Mouse (Mus musculus): ENCODE data around the gene Ppp1r21.

Gene Ppp1r21

DNA sequence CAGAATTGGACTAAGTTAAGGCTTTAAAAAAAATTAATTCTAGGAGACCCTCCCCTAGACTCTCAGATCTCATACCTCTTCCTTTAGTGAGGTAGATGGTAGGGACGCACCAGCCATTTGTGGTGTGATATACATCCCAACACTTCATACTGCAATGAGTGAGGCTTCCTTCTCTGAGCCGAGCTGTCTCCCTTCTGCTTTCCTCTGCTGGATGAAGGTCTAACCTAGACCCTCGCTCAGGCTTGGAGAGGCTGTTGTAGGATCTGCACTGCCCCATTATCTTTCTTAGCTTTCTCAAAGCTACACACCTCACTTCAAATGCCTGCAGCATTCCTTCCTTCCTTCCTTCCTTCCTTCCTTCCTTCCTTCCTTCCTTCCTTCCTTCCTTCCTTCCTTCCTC, 83.8 kb downstream of the Ppp1r21 start:
- no peak for DNase-seq (ENCODE audit: low read depth, low spot score)

DNA sequence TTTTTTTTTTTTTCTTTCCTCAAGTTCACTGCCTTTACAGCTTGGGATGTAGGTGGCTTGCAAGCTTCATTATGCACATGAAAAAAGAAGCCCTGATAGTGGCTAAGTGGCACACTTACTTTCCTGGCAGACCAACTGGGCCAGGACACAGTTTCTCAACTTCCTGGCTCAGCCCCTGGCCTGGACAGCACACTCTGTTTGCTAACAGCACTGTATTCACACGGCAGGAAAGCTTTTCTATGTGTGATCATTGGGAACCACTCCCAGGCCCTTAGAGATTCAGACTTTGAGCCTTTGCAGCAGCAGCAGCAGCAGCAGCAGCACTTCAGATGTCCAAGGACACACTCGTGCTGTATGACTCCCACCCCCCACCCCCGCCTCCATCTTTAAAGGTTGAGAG, 84.3 kb downstream of the Ppp1r21 start:
- no peak for DNase-seq (ENCODE audit: low read depth, low spot score)

DNA sequence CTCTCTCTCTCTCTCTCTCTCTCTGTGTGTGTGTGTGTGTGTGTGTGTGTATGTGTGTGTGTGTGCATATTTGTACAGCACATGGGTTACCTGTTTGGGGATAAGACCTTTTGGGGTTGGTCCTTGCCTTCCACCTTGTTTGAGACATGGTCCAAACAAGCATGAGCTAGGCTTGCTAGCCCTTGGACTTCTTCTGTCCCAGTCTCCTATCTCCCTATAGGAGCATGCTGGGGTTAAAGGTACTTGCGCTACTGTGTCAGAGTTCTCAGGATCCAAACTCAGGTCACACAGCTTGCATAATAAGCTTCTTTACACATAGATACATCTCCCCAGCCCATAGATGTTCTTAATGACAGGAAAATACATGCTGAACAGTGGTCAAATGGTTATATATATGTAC, 84.8 kb downstream of the Ppp1r21 start:
- DNase-seq (ENCODE audit: low read depth, low spot score): no peak

DNA sequence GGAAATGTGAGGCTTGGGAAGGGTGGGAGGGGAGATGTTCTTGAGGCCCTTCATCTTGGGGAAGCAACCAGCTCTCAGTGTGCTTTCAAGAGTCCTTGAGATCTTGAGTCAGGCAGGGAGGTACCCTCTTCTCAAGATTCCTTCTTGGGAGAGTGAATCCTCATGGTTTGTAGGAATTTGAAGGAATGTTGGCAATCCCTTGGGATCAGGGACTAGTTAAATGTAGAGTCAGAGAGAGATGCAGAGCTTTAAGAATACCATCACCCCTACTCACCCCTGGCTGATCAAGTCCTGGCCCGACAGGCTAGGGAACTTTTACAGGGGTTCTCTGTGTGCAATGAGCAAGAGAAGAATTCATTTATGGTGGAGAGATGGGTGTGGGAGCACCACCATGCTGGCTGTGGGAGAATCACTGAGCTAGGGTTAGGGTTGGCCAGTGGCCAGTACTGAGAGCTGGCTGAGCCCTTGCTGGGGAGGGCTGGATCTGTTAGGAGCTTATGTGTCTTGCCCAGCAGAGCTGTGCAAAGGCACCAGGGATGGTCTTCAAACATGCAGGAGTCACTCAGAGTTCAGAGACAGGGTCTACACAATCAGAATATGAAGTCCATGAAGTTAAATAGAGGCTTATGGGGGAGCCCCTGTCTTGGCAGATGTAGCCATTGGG, 85.7 kb downstream of the Ppp1r21 start:
- no peak for DNase-seq (ENCODE audit: low read depth, low spot score)

DNA sequence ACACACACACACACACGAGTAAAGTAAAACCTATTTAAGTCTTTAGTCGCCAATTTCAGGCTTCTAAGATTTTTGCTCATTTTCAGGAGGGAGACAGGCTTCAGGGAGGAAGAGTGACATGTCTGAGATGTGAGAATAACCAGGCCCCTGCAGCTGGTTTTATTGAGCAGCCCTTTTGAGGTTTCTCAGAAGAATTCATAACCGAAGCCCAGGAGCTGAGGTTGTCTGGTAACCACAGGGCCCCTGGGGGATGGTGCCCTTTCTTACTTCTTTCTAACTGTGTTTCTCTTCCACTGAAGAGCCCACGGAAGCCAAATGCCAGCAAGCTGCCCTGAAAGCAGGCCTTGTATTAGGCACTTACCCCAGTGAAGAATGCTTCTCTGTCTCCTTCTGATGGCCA, 91.0 kb downstream of the Ppp1r21 start:
- DNase-seq (ENCODE audit: low read depth, low spot score): no peak

DNA sequence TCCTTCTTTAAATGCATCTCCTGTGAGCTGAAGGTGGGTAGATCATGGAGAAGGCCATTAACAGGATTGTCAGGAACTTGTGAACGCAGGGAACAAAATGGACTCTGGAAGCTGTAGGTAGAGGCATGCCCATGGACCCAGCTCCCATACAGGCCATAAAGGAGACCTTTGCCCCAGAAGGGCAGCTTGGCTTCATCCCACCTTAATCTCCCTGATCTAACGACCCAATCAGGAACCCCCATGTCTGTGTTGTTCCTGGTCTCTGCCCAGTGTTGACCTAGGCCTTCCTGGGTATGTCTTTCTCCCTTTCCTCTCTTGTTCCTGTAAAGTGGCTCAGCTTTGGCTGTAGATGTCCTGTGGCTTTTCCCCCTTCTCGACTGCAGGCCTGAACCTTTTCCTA, 91.5 kb downstream of the Ppp1r21 start:
- no peak for DNase-seq (ENCODE audit: low read depth, low spot score)

DNA sequence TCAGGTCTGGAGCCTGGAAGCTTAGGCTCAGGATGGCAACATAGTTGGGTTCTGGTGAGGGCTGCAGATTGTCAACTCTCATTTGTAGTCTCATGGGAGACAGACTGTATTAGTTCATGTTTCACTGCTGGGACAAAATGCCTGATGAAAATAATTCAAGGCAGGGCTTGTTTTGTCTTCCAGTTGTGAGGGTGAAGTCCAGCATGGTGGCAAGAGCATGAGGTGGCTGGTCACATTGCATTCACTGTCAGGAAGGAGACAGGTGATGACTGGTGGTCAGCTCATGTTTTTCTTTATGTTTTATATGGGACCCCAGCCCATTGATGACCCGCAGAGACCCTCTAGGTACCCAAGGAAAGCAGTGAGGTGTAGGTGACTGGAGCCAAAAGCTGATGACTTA, 92.8 kb downstream of the Ppp1r21 start:
- DNase-seq (ENCODE audit: low read depth, low spot score): no peak

DNA sequence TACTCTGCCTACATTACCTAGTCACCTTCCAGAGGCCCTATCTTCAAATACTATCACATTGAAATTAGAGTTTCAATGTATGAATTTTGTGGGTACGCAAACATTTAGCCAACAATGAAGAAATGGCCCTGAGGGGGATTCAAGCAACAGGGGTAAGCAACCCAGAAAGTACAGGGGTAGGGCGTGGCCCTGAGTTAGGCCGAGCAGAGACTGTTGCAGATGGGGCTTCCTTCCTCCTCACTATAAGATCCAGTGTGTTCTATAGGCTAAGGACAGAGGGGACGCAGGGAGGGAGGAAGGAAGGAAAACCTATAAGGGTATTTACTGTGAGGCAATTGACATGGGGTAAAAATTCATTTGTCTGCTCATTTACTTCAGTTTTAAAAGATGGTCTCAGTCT, 94.5 kb downstream of the Ppp1r21 start:
- no peak for DNase-seq (ENCODE audit: low read depth, low spot score)

DNA sequence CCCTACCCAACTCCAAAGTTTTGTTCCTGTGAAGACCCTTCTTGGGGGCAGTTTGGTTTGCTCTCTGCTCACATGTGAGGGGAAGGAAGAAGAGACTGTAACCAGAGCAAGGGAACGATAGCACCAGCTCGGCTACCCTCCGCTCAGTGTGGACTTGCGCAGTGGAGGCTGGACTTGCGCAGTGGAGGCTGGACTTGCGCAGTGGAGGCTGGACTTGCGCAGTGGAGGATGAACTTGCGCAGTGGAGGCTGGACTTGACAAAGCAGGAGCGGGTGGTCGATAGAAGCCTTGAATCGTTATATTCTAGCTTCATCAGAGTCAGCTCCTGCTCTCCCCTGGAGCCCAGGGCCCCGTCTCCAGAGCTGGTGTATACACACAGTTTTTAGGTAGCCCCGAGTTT, 95.4 kb downstream of the Ppp1r21 start:
- no peak for DNase-seq (ENCODE audit: low read depth, low spot score)

DNA sequence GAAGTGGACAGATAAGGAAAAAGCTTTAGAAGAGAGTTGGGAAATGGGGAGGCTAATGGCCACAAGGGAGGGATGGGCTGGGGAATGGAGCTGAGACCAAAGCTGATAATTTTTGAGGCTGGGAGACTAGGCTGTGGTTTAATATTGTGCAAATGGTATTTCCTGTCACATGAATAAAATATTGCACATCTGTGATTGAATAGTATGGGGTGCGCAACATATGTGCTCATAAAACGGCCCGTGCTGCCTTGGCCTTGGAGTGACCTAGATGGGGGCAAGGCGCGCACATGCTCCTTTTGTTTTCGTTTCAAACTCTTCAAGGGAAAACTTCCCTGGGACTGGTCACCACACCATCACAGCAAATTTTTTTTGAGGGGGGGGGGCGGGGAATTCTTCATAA, 96.0 kb downstream of the Ppp1r21 start:
- DNase-seq (ENCODE audit: low read depth, low spot score): no peak

DNA sequence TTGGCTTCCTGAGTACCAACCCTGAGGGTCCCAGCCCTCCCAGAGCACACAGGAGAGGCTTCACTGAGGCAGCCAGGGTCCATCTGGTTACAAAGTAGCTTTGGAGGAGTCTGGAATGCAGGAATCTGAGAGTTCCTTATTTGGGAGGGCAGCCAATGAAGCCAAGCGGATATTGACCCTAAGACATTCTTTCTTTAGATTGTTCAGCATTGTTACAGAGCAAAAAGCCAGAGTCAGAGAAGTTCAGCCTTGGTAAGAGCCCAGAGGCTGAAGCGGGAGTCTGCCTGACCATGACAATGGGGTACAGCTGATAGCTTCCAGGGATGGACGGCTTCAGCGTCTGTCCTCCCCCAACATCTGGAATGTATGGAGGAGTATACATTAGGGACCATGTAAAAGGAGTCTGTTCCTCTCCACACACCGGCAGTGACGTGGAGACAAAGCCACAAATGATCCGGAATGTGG, 96.5 kb downstream of the Ppp1r21 start:
- DNase-seq (ENCODE audit: low read depth, low spot score): no peak

DNA sequence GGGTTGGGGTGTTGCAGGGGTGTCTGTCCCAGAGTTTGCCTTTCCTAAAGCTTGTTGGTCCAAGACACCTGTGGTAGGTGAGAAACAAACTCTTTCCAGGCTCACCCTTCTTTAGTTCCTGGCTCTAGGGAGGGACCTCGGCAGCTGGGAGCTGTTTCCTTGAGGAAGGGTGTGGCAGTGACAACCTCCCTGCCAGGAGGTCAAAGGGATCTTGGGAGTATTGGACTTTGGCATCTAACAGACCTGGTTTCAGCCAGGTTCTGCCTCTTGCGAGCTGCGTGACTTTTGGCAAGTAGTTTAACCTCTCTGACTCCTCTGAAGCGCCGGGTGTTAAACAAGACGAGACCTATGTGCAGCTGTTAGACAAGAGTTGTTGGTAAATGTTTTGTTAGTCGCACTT, 97.2 kb downstream of the Ppp1r21 start:
- no peak for DNase-seq (ENCODE audit: low read depth, low spot score)

DNA sequence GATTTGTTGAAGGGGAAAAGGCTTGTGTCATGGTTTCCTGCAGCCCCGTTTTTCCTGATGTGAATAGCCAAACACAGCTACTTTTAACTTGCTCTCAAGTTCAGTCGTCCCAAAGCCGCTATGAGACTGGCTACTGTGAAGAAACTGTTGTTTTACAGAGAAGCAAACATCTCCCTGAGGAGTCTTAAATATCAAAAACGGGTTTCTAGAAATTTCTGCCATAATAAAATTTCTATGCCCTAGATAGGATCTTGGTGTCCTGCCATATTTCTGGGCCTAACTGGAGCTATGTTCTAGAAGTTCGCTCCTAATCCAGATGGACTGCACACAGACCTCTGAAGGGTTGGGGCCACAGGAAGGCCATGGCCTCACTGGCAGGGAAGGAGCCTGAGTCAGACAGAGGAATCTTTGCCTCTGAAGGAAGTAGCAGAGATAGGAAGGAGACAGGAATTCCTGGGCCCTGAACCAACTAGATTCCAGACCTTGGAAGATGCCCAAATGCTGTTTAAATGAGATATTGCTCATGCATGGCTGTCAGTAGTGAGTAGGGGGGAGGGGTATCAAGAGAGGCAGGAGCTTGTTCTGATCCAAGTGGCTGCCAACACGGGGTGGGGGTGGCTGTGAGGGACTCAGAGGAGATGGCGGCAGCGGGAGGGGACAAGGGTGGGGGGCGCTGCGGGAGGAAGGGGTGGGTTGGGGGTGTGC, 98.9 kb downstream of the Ppp1r21 start:
- DNase-seq (ENCODE audit: low read depth, low spot score): no peak

DNA sequence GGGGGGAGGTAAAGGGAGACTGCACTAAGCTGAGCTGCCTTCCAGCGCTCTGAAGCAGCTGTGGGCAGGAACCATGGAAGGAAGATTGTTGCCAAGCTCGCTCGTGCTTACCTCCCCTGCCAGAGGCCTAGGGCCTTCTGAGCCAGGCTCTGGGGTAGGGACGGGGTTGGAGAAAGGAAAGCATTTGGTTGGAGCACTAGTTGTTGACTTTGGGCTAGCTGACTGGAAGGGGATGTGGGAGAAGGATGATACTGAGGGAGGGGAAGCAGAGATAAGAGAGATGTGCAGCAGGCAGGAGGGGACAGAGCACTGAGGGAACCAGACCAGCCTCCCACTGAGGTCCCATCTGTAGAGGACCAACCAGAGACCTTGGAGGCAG, 99.5 kb downstream of the Ppp1r21 start:
- DNase-seq (ENCODE audit: low read depth, low spot score): no peak

DNA sequence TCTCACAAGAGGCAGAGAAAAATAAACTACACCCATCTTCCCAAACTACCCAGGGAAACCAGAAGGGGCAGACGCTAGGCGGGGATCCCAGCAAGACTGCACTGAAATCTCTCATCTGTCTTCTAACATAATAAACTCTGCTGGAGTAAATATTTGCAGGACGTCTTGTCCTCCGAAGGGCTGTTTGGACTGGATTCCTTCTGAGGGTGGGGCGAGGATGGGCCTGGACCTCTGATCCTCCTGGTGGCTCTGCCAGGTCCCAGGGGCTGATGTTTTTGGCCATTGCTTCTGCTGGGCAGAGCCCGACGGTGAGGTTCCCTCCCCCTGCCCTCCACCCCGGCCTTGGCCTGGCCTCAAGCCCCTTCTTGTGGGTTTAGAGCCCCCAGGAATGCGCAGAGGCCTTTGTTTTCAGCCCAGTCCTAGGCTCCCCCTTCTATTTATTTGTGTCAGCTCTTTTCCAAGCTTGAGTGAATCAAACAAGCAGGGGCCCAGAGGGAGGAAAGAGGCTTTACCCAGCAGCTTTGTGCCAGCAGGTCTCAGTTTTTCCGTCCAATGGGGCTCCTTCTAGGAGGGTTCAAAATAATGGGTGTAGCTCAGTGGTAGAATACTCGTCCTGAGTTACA, 100.1 kb downstream of the Ppp1r21 start:
- DNase-seq (ENCODE audit: low read depth, low spot score): no peak

DNA sequence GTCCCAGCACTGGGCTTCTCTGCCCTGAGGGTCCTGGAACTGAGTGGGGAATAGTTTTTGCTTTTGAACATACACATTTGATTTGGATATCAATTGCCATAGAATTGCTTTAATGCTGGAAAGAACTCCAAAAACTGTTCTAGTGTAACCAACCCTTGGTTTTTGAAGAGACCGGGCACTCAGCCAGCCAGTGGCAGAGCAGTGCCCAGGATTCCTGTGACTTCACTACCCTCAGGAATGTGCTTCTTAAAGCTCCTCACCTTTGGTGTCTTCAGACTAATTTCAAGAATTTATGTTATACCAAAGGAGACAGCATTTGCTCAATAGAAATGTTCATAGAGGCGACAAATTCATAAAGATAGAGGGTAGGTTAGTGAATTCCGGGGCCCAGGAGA, 100.6 kb downstream of the Ppp1r21 start:
- DNase-seq (ENCODE audit: low read depth, low spot score): no peak

DNA sequence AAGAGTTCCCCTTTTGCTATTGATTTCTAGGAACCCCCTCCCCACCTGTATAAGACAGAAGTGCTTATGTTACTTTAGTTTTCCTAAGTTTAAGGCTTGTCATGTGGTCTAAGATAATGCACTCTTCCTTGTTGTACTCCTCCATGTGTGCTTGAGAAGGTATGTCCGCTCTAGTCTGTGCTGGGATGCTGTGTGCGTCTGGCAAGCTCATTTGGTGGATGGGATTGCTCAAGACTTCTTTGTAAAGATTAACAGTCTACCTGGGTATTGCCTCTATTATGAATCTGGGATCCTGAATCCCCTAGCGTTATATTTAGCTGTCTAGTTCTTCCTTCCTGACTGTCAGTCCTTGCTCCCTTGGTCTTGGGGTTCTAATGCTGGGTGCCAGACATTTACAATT, 102.7 kb downstream of the Ppp1r21 start:
- DNase-seq (ENCODE audit: low read depth, low spot score): no peak

DNA sequence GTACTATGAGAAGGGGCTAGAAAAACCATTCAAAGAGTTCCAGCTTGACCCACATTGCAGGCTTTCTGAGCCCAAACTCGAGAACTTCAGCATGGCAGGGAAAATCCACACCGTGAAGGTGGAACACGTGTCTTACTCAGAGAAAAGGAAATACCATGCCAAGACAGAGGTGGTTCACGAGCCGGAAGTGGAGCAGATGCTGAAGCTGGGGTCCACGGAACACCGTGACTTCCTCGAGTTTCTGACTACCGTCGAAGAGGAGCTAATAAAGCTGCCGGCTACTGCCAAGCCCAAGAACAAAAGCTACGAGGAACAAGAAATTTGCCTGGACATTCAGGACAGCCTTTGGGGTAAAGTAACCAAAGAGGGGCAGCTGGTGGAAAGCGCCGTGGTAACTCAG, 106.2 kb downstream of the Ppp1r21 start:
- no peak for DNase-seq (ENCODE audit: low read depth, low spot score)

DNA sequence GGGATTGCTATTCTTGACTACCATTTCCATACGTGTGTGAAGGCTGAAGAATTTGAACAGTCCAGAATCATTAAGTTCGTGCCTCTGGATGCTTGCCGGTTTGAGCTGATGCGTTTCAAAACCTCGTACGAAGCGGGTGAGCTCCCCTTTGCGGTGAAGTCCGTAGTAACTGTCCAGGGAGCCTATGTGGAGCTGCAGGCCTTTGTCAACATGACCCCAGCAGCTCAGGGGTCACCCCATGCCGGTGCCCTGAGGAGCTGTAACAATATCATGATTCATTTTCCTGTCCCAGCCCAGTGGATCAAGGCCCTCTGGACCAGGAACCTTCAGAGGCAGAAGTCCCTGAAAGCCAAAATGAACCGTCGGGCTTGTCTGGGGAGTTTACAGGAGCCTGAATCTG, 106.7 kb downstream of the Ppp1r21 start:
- DNase-seq (ENCODE audit: low read depth, low spot score): no peak
